Mouse (Mus musculus) frontal cortex, adult (tissue): ENCODE measurements around the gene Hadh.

Source experiments
- ATAC-seq: cut with Nextera tagmentation; 2 replicates; pipeline ENCODE4 v1.9.2; 2017; ENCODE audit warnings: mild to moderate bottlenecking, moderate library complexity, mixed read lengths; ENCODE audit not compliant: low TSS enrichment

The Hadh gene

DNA sequence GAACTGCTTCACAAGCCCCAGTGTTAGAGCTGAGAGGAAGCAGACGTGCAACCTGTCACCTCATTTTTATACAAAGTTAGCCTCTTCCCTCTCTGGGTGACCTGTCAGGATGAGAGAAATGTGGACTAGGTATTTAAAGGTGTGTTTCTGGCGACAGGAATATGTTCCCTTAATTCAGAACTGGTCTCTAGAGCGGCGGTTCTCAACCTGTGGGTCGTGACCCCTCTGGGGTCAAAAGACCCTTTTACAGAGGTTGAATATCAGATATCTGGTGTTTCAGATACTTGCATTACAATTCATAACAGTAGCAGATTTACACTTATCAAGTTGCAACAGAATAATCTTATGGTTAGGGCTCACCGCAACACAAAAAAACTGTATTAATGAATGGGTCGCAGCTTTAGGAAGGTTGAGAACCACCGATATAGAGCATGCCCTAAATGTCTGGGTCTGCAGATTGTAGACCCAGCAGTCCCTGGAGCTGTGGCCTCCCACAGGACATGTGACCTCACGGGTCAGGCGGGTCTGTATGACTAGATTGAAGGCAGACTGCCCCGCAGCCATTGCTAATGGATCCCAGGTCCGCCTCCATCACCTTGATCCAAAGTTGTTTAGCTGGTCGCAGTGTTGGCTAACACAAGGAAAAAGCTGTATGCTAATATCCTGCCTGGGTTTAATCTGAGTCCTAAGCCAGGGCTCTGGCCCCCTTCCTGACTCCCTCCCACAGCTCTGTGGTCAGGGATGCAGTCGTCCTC lies 53.1 kb downstream of the Hadh start:
- ATAC-seq = no peak

- ATAC-seq = no peak
Observed at GRCm38 (mm10) chr3:131214841-131215240, 57.1 kb downstream of the Hadh start.

- ATAC-seq = no peak
Observed at GRCm38 (mm10) chr3:131214060-131214658, 57.7 kb downstream of the Hadh start.

- no peak for ATAC-seq
Observed at GRCm38 (mm10) chr3:131212200-131212599, 59.7 kb downstream of the Hadh start.

GRCm38 (mm10) chr3:131208265-131208891 lies 63.5 kb downstream of the Hadh start:
- no peak for ATAC-seq

- no peak for ATAC-seq
Observed at GRCm38 (mm10) chr3:131207846-131208245, 64.1 kb downstream of the Hadh start.

- no peak for ATAC-seq
Observed at GRCm38 (mm10) chr3:131202311-131202710, 69.6 kb downstream of the Hadh start.

- ATAC-seq = peak; percentile 47; the same call in 1 of the 2 replicates
Observed at GRCm38 (mm10) chr3:131199590-131200288, 72.2 kb downstream of the Hadh start.

- no peak for ATAC-seq
Observed at GRCm38 (mm10) chr3:131198991-131199390, 72.9 kb downstream of the Hadh start.

- no peak for ATAC-seq
Observed at GRCm38 (mm10) chr3:131196507-131197019, 75.3 kb downstream of the Hadh start.

GRCm38 (mm10) chr3:131196050-131196449 lies 75.9 kb downstream of the Hadh start:
- ATAC-seq = peak; percentile 74

DNA sequence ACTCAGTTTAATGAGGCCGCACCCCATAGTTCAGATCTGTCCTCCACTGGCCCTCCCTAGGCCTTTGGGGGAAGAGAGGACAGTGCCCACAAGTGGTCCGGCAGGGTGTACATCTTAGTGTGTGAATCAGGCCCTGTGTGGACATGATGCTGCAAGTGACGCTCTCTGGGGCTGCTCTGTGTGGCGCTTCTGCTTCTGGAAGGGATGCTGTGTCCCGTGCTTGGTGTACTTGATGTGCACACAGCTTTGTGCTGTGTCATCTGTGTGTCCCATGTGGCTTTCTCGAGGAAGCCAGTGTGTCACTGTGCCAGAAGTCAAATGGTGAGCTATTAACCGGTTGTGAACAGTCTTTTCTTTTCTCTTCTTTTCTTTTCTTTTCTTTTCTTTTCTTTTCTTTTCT lies 80.4 kb downstream of the Hadh start:
- ATAC-seq = no peak

- no peak for ATAC-seq
Observed at GRCm38 (mm10) chr3:131190671-131191367, 81.1 kb downstream of the Hadh start.

GRCm38 (mm10) chr3:131190239-131190638 lies 81.7 kb downstream of the Hadh start:
- ATAC-seq = no peak

GRCm38 (mm10) chr3:131186193-131186592 lies 85.7 kb downstream of the Hadh start:
- no peak for ATAC-seq
